Mouse (Mus musculus) testis, adult 2 months (tissue): ENCODE results near the gene Vwc2.

Experiments used
- CTCF ChIP-seq: fragments of 200-500 bp; IDR thresholded peaks from 2 replicates; pipeline ENCODE4 v1.5.1; 2012; ENCODE audit warnings: low read depth, mild to moderate bottlenecking, inconsistent platforms, low read length, moderate library complexity; ENCODE audit not compliant: control insufficient read depth, insufficient read depth, insufficient replicate concordance
- POLR2A ChIP-seq: fragments of 200-500 bp; IDR thresholded peaks from 2 replicates; pipeline ENCODE4 v1.6.1; 2012; ENCODE audit warnings: low read depth, mild to moderate bottlenecking, inconsistent platforms, low read length, moderate library complexity; ENCODE audit not compliant: control insufficient read depth

DNA sequence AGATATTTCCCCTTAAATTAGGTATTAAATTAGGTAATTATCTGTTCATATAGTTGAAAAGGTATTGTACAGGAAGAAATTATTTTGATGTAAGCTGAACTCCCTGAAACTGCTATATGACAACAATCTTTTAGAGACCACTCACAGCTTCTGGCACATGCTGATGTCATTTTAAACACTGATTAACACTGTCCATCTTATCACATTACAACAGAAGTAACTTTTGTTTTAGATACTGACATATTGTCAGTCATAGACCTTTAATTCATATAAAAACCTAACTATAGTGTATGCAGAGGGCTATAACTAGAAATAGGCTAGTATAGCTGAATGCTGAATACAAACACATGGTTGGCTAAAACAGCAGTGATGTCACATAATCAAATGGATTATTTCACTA is 166.1 kb downstream of the Vwc2 start:
- TF ChIP-seq POLR2A (no peak), CTCF (no peak)
